Mouse (Mus musculus) adrenal gland, postnatal 10 days (tissue): ENCODE measurements around the gene Cbx4. TPM values are rescaled to one million over a fixed set of nuclear protein-coding genes. Genes with fewer than 3 reads are reported as not detected.
A peak's percentile ranks its signal among the peaks of the same experiment; 100 is the strongest.

Experiments used
- DNase-seq: peaks from one replicate; pipeline ENCODE4 v3.0.0; 2021; ENCODE audit warnings: mixed read lengths
- total RNA-seq, 2 experiments: library from RNA; stranded (reverse); gene quantifications; 2 replicates each; pipeline ENCODE4 v1.2.3; 2021

Cbx4 gene
- total RNA-seq, 2 experiments from 2014 or later, result 52.0 to 133 TPM

- peak; percentile 66 for DNase-seq
Measured at GRCm38 (mm10) chr11:119056301-119057211, 29.5 kb downstream of the Cbx4 start.

DNA sequence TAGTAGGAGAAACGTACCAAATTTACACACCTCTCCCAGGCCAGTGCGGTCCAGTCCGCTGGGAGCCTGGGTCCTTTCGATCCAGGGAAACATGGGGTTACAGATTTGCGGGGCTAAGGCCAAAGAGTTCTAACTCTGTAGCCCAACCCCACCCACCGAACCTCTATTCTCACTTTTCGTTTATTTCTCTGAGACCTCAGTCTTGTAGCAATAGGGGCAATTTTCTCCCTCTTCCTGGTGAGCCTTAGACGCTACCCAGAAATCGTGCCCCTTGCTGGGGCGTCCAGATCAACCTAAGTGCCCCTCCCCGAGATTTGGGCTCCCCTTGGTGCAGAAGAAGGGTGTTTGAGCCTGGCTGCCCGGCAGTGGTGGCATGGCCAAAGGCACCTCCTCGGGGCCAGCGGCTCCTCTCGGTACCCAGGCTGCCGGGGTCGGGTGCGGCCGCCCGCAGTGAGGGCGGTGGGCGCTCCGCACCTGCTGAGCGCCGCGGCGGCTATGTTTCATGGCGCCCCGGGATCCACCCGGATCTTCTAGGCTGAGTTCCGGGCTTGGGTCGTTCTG is 30.4 kb downstream of the Cbx4 start:
- DNase-seq, result no peak

DNA sequence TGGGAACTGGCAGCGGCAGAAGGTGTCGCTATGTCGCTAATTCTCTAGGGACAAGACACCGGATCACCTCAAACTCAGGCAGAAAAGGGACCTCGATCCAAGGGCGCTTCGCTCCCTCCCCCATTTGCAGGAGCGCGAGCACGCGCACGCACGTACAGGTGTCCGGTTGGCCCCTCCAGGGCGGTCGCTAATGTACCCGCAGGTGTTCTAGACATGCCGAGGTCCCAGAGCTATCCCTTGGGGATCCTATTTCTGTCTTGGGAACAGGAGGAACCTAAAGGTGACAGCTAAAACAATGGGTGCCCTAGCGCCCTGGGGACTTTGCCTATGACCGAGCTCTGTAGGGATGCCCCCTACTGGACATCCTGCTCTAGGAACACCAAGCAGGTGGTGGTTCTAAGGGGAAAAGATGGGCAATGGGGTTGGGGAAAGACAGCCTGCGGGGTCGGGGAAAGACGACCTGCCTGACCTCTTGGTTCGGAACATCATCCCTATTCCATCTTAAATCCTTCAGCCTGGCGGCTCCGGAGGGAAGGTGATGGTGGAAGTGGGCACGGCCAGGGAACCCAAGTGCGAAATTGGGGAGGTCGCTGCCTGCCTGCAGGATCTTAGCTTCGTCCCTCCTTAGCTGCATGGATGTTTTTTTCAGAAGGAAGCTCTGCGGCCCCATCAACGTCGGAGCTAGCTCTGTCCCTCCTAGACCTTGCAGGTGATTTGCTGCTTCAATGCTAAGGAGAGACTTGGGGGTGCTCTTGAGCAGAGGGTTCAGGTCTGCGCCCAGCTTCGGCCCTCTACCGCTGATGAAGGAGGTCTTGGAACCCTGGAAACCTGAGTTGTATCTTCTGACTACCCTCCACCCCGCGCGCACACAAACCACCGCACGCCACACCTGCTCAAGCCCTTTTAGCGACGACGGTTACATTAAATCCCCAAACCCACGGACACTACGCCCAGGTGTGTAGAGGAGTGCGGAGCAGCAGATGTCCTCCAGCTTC is 31.4 kb downstream of the Cbx4 start:
- no peak for DNase-seq

DNA sequence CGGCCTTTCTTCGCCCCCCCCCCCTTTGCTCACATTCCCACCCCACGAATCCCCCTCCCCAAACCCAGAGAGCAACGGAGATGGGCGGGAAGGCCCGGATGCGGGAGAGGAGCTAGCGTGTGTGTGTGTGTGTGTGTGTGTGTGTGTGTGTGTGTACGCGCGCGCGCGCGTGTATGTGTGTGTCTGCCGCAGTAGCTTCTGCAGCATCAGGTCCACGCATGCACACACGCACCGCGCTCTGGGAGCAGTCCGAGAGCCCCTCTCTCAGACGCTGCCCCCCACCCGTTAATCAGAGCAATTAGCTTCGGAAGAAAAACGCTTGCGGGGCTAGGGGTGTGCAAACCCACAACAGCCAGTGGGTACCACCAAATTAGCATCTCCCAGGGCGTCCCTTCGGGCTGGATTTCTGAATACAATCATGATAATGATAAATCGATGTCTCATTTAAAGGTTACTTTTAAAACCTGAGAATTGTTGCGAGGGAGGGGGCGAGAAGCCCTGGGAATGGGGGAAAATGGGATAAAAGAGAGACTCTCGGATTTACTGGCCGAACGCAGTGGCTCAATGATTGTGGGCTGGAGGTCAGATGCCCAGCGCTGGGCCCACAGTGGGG is 32.2 kb downstream of the Cbx4 start:
- DNase-seq, result no peak

DNA sequence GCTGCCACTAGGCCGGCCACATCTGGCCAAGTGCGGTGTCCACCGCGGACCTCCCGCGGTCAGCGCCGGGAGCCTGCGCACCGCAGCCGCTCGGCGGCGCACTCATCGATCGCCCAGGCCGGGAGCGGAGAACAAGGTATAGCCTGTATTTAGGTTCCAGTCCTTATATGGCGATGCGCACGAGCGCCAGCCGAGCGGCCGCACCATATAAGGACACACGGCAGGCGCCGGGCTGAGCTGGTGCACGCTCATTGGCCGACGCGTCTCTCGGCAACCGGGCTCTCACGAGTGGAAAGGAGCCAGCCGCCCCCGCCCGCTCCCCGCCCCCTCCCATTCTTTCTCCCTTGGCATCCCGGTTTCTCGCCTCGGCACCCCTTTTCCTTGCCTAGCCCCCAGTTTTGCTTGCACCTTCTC is 32.8 kb downstream of the Cbx4 start:
- peak; percentile 83 for DNase-seq

GRCm38 (mm10) chr11:119052661-119053256 is 33.3 kb downstream of the Cbx4 start:
- no peak for DNase-seq

GRCm38 (mm10) chr11:119051927-119052660 is 33.9 kb downstream of the Cbx4 start:
- no peak for DNase-seq

DNA sequence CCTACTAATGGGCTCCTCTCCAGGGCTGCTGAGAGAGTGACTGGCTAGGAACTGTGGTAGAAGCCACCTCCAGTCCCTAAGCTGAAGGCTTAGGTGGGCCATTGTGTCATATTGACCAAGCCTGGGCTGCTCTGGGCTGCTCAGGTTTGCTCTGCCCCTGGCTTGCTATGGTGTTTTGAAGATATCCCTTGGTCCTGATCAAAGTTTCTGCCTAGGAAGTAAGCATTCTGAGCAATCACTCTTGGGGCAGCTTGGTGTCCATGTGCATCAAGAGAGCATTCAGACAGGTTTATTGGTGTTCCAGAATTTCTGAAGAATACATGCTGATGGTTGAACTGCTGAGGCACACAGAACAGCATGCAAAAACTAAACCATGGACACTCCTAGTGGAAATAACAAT is 34.6 kb downstream of the Cbx4 start:
- DNase-seq, result no peak

DNA sequence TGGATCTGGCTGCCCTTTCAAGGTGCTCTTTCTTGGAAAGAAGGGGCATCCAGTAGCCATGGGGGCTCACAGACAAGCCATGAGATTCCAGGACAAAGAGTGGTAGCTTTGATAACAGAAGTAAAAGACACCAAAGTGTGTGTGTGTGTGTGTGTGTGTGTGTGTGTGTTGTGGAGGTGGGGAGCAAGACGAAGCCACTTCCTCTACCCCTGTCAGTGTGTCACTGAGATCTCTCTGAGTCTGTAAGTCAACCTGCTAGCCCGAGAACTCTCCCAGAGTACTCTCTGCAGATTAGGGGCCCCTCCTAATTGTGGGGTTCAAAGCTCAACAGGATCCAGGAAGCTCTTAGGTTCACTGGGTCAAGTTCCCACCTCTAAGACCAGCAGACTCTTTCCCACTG is 35.7 kb downstream of the Cbx4 start:
- no peak for DNase-seq

- DNase-seq, result no peak
Measured at GRCm38 (mm10) chr11:119048133-119048510, 37.9 kb downstream of the Cbx4 start.

DNA sequence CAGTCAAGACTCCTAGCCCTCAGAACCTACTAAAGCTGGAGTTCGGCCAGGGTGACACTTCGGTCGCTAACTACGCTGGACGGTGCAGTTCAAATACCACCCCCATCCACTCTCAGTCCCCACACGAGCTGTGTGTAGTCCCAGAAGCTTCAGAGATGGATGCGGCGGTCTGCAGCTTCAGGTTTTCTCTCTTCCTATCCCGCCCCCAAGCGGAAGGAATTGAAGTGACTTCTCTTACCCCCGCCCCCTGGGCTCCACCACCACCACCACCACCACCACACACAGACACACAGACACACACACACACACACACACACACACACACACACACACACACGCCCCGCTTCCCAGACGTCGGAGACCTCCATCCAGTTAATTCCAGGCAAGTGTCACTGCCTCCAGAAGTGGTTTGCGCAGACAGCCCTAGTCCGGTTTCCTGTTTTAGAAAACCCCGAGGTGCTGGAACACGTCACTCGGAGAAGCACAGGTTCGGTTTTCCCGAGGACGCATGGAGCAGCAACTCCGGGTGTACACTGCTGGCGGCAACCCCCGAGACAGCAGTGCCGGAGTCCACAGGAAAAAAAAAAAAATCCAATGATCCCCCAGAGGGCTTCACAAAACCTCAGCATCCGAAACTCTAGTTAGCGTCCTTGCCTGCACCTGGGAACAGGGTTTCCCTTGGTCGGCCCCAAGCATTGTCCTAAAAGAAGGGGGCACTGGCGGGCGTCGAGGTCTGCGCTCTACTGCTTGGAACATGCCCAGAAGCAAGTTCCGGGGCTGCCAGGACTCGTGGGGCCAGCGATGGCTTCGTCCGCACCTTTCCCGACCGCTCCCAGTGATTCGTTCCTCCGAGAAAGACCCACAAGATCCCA is 38.5 kb downstream of the Cbx4 start:
- DNase-seq, result no peak

GRCm38 (mm10) chr11:119046601-119047245 is 39.3 kb downstream of the Cbx4 start:
- DNase-seq, result peak; percentile 81

GRCm38 (mm10) chr11:119044551-119045337 is 41.3 kb downstream of the Cbx4 start:
- peak; percentile 57 for DNase-seq

- DNase-seq, result no peak
Measured at GRCm38 (mm10) chr11:119043761-119044550, 42.1 kb downstream of the Cbx4 start.

- DNase-seq, result no peak
Measured at GRCm38 (mm10) chr11:119043273-119043540, 42.8 kb downstream of the Cbx4 start.

GRCm38 (mm10) chr11:119042466-119043272 is 43.4 kb downstream of the Cbx4 start:
- no peak for DNase-seq
